Mouse (Mus musculus) embryonic facial prominence, embryonic 11.5 days (tissue): ENCODE results near the gene Dync2li1. TPM values are rescaled to one million over a fixed set of nuclear protein-coding genes. Genes with fewer than 3 reads are reported as not detected.

Experiments
- ATAC-seq: fragments of 200-750 bp; cut with Nextera tagmentation; replicated peaks from 2 replicates; pipeline ENCODE4 v1.8.0; 2017; ENCODE audit warnings: low read depth; ENCODE audit not compliant: insufficient number of reproducible peaks, low FRiP score, low TSS enrichment
- DNase-seq: peaks from one replicate; pipeline ENCODE4 v3.0.0-alpha.2; 2015; ENCODE audit warnings: low spot score
- H3K27ac ChIP-seq: fragments of 300-500 bp; sonication (generic); replicated peaks from 2 replicates; pipeline ENCODE4 v1.5.1; 2014; ENCODE audit warnings: mild to moderate bottlenecking, low read depth, low read length, control low read depth
- H3K27me3 ChIP-seq: fragments of 300-500 bp; sonication (generic); 2 replicates; pipeline ENCODE4 v1.6.1; 2014; ENCODE audit warnings: mild to moderate bottlenecking, low read length, moderate library complexity, mixed read lengths; ENCODE audit not compliant: control insufficient read depth, insufficient read depth
- H3K36me3 ChIP-seq: fragments of 300-500 bp; sonication (generic); replicated peaks from 2 replicates; pipeline ENCODE4 v1.6.1; 2014; ENCODE audit warnings: low read depth, mild to moderate bottlenecking, low read length, moderate library complexity, mixed read lengths; ENCODE audit not compliant: control insufficient read depth, insufficient read depth
- H3K4me1 ChIP-seq: fragments of 300-500 bp; sonication (generic); 2 replicates; pipeline ENCODE4 v1.6.1; 2014; ENCODE audit warnings: low read length, mixed read lengths; ENCODE audit not compliant: control insufficient read depth, insufficient read depth
- H3K4me2 ChIP-seq: fragments of 300-500 bp; sonication (generic); 2 replicates; pipeline ENCODE4 v1.6.1; 2014; ENCODE audit warnings: low read depth, mild to moderate bottlenecking, control low read depth, low read length, moderate library complexity
- H3K4me3 ChIP-seq: fragments of 300-500 bp; sonication (generic); 2 replicates; pipeline ENCODE4 v1.5.1; 2014; ENCODE audit warnings: low read depth, low read length, control low read depth
- H3K9ac ChIP-seq: fragments of 300-500 bp; sonication (generic); replicated peaks from 2 replicates; pipeline ENCODE4 v1.6.1; 2014; ENCODE audit warnings: mild to moderate bottlenecking, control low read depth, low read length
- H3K9me3 ChIP-seq: fragments of 300-500 bp; sonication (generic); replicated peaks from 2 replicates; pipeline ENCODE4 v1.6.1; 2016; ENCODE audit warnings: mild to moderate bottlenecking, low read length, inconsistent platforms, mixed read lengths; ENCODE audit not compliant: control insufficient read depth
- WGBS: fragments of 180-500 bp; shearing (Covaris S2); extraction: QIAGEN DNeasy Blood & Tissue Kit; methylation state at CpG from one replicate; pipeline ENCODE4 v1.1.7; 2014; 5-methylcytosine and 5-hydroxymethylcytosine counted together
- polyA plus RNA-seq: library from polyadenylated mRNA; unstranded; fragments of >200 nt; fragmentation: Nextera tagmentation; extraction: Ambion mirVana; gene quantifications from 2 replicates; pipeline ENCODE4 v1.2.1, GENCODE M21; 2014

Dync2li1 gene
- polyA plus RNA-seq, 1 experiment from 2014 or later, result 48.0 TPM

DNA sequence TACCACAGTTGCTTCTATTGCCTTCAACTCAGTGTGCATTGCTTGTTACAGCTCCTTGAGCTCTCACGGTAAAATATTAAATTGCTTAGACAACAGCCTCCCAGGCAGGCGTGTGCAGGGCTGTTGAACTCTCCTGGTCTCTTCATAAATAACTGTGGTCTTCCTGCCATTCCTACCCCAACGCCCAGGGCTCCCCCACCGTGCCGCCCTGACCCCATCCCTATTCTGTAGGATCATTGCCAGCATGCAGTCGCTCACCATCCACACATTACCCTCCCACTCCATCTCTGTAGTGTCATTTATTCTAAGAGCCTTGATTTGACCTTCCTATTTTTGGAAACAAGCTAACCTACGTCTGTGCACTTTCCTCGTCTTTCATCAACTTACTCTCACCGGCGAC lies 38.8 kb downstream of the Dync2li1 start:
- 46% methylated on average over 10 of the region's 10 CpGs for WGBS
- no peak overlapping the region for H3K4me3 ChIP-seq
- H3K9me3 ChIP-seq, result no peaks in the 10 kb centered on the region
- no peak overlapping the region for H3K27ac ChIP-seq
- H3K9ac ChIP-seq, result no peak overlapping the region
- no peaks in the 10 kb centered on the region for H3K4me1 ChIP-seq
- ATAC-seq (no peak), DNase-seq (no peak)
- no peak overlapping the region for H3K4me2 ChIP-seq
- no peaks in the 10 kb centered on the region for H3K27me3 ChIP-seq
- H3K36me3 ChIP-seq, result no peaks in the 10 kb centered on the region

- no peaks in the 10 kb centered on the region for H3K27me3 ChIP-seq
- H3K4me1 ChIP-seq, result no peaks in the 10 kb centered on the region
- H3K4me3 ChIP-seq, result no peak overlapping the region
- no peak overlapping the region for H3K9ac ChIP-seq
- H3K9me3 ChIP-seq, result no peaks in the 10 kb centered on the region
- DNase-seq (no peak), ATAC-seq (no peak)
- H3K4me2 ChIP-seq, result no peak overlapping the region
- no peak overlapping the region for H3K27ac ChIP-seq
- WGBS, result 29% methylated on average over 9 of the region's 9 CpGs
- H3K36me3 ChIP-seq, result no peaks in the 10 kb centered on the region
Measured at GRCm38 (mm10) chr17:84665691-84666090, 39.4 kb downstream of the Dync2li1 start.

DNA sequence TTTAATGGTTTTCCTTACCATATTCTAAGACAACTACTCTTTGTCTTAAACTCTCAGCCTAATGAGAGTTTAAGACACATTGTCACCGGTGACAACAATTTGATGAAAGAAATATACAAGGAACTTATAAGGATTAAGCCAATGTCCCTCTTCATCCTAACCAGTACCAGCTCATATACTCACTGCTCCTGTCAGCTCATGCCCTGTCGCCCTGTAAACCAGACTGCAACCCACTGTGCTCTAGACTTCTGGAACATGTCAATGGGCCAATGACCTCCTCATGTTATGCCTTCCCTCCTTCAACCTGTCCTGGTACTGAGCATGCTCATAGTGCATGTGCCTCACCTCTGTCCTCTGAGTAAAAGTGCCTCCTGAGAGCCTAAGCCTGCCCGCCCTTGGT lies 41.6 kb downstream of the Dync2li1 start:
- WGBS, result 93% methylated on average over 3 of the region's 3 CpGs
- Histone ChIP-seq H3K36me3 (no peaks in the 10 kb centered on the region), H3K4me2 (no peak overlapping the region), H3K4me1 (no peaks in the 10 kb centered on the region), H3K4me3 (no peak overlapping the region), H3K27me3 (no peaks in the 10 kb centered on the region), H3K9me3 (no peaks in the 10 kb centered on the region), H3K9ac (no peak overlapping the region), H3K27ac (no peak overlapping the region)
- ATAC-seq, result no peak
- no peak for DNase-seq

DNA sequence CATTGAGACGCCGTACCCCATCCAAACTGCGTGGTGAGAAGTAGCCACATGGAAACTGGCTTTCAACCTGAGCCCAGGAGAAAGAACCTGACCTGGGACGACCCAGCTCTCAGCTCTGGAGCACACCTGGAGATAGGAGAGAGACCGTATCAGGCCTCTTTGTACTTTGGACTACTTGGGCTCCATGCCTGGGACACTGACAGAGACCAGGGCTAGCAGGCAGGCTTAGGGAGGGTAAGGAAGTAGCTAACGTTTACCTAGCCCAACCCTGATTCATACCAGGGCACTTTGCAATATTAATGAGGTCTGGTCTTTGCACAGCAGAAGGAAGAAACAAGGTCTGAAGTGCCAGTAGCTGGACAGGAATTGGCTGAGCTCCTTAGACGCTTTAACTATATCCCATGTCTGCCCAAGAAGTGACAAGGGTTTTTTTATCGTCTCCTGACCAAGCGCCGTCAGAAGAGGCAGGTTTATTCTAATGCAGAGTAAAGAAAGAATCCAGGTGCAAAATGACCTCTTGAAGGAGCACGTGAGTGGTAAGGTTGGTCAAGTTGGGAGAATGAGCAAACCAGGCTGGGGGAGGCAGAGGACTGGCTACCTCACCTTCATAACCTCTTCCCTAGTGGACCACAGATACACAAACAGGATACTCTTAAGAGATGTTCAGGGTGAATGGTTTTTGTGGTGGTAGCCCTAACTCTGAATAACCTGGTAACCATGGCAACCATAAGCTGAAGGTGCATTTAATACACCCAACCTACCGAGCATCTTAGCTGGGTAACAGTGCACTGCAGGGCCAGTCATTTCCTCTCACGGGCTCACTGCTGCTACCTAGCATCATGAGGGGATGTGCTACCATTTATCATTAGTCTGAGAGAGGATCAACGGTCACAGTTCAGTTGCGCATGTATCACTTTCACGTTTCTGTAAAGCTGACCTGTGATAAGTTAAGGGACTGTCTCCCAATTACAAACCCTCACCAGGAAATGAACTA lies 46.4 kb downstream of the Dync2li1 start:
- Histone ChIP-seq H3K4me3 (no peak overlapping the region), H3K9me3 (no peaks in the 10 kb centered on the region), H3K4me1 (no peaks in the 10 kb centered on the region), H3K36me3 (no peaks in the 10 kb centered on the region), H3K27me3 (no peaks in the 10 kb centered on the region), H3K4me2 (no peak overlapping the region), H3K27ac (no peak overlapping the region), H3K9ac (no peak overlapping the region)
- ATAC-seq (no peak), DNase-seq (no peak)
- WGBS, result 76% methylated on average over 16 of the region's 16 CpGs

GRCm38 (mm10) chr17:84674048-84674447 lies 47.8 kb downstream of the Dync2li1 start:
- 12% methylated on average over 7 of the region's 7 CpGs for WGBS
- peak; percentile 41 for DNase-seq
- no peak overlapping the region for H3K4me2 ChIP-seq

DNA sequence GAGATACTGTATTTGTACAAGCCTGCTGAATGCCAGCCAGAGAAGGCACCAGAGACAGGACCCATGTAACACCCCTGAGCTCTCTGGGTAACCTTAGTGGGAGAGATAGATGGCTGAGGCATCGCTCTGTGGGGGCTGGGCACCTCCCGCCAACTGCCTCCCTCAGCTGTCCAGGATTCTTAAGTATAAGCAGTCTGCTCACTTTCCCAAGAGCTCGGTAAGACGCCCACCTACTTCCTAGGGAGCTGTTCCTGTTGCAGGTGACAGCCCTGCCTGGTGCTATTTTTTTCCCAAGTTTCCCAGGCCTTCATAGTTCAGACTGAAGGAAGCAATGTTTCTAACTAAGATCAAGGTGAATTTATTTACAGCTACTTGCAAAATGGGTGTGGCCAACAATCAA lies 48.9 kb downstream of the Dync2li1 start:
- no peak overlapping the region for H3K4me3 ChIP-seq
- no peak overlapping the region for H3K4me2 ChIP-seq
- DNase-seq (no peak), ATAC-seq (no peak)
- H3K36me3 ChIP-seq, result no peaks in the 10 kb centered on the region
- H3K27me3 ChIP-seq, result no peaks in the 10 kb centered on the region
- no peak overlapping the region for H3K27ac ChIP-seq
- H3K9ac ChIP-seq, result no peak overlapping the region
- WGBS, result 58% methylated on average over 4 of the region's 4 CpGs
- no peaks in the 10 kb centered on the region for H3K9me3 ChIP-seq
- no peaks in the 10 kb centered on the region for H3K4me1 ChIP-seq

More at GRCm38 (mm10) chr17:84674048-84674447, 47.8 kb downstream of the Dync2li1 start:
- Histone ChIP-seq H3K4me3 (no peak overlapping the region), H3K36me3 (no peaks in the 10 kb centered on the region), H3K4me1 (no peaks in the 10 kb centered on the region), H3K9me3 (no peaks in the 10 kb centered on the region), H3K27me3 (no peaks in the 10 kb centered on the region), H3K27ac (no peak overlapping the region), H3K9ac (no peak overlapping the region)
- no peak for ATAC-seq

- 0 out of 2 replicates have a peak, but pooled peaks have one; percentile 30 for ATAC-seq
- under 1% methylated on average over 24 of the region's 24 CpGs for WGBS
- no peaks in the 10 kb centered on the region for H3K36me3 ChIP-seq
- H3K4me3 ChIP-seq, result peak within 1 kb of the TSS; percentile 26
- peak within 1 kb of the TSS; percentile 51 for H3K9ac ChIP-seq
- H3K4me2 ChIP-seq, result peak within 1 kb of the TSS; percentile 57
- no peaks in the 10 kb centered on the region for H3K4me1 ChIP-seq
- H3K27me3 ChIP-seq, result no peaks in the 10 kb centered on the region
- H3K27ac ChIP-seq, result no peak within 1 kb of the TSS
- DNase-seq, result peak; percentile 48
- H3K9me3 ChIP-seq, result no peaks in the 10 kb centered on the region
Measured at GRCm38 (mm10) chr17:84675951-84676366, 49.7 kb downstream of the Dync2li1 start, which contains the start of gene Abcg8. Abcg8 (plus strand) TSS chr17:84676302.

- no peak overlapping the region for H3K4me2 ChIP-seq
- H3K4me1 ChIP-seq, result no peaks in the 10 kb centered on the region
- no peak for ATAC-seq
- no peak for DNase-seq
- H3K27ac ChIP-seq, result no peak overlapping the region
- H3K9me3 ChIP-seq, result no peaks in the 10 kb centered on the region
- no peaks in the 10 kb centered on the region for H3K36me3 ChIP-seq
- no peaks in the 10 kb centered on the region for H3K27me3 ChIP-seq
- H3K9ac ChIP-seq, result no peak overlapping the region
- WGBS, result 90% methylated on average over 11 of the region's 11 CpGs
- no peak overlapping the region for H3K4me3 ChIP-seq
Measured at GRCm38 (mm10) chr17:84677595-84677994, 51.3 kb downstream of the Dync2li1 start.
